Mouse (Mus musculus) stomach, embryonic 16.5 days (tissue): ENCODE results near the gene Mertk. TPM values are rescaled to one million over a fixed set of nuclear protein-coding genes. Genes with fewer than 3 reads are reported as not detected.
A peak's percentile ranks its signal among the peaks of the same experiment; 100 is the strongest.
"Not testable (repeated sequence)": the region's sequence is repeated elsewhere in the genome, so short reads cannot be mapped to it uniquely, and the experiment has no call there.

Source experiments
- ATAC-seq: fragments of 200-750 bp; cut with Nextera tagmentation; 2 replicates; pipeline ENCODE4 v1.8.0; 2017; ENCODE audit warnings: moderate number of reproducible peaks, moderate TSS enrichment; ENCODE audit not compliant: insufficient read depth, low FRiP score
- H3K27ac ChIP-seq: fragments of 300-500 bp; sonication (generic); 2 replicates; pipeline ENCODE4 v1.5.1; 2014; ENCODE audit warnings: low read length
- H3K27me3 ChIP-seq: fragments of 300-500 bp; sonication (generic); 2 replicates; pipeline ENCODE4 v1.6.1; 2014; ENCODE audit warnings: low read length, control low read depth, mixed read lengths; ENCODE audit not compliant: control insufficient read depth, insufficient read depth
- H3K36me3 ChIP-seq: fragments of 300-500 bp; sonication (generic); 2 replicates; pipeline ENCODE4 v1.6.1; 2014; ENCODE audit warnings: low read length; ENCODE audit not compliant: control insufficient read depth, insufficient read depth
- H3K4me1 ChIP-seq: fragments of 300-500 bp; sonication (generic); 2 replicates; pipeline ENCODE4 v1.6.1; 2014; ENCODE audit warnings: low read length, control low read depth, mixed read lengths; ENCODE audit not compliant: control insufficient read depth, insufficient read depth
- H3K4me2 ChIP-seq: fragments of 300-500 bp; sonication (generic); 2 replicates; pipeline ENCODE4 v1.6.1; 2014; ENCODE audit warnings: low read depth, low read length, mixed read lengths
- H3K4me3 ChIP-seq: fragments of 300-500 bp; sonication (generic); replicated peaks from 2 replicates; pipeline ENCODE4 v1.5.1; 2014; ENCODE audit warnings: mild to moderate bottlenecking, low read length
- H3K9ac ChIP-seq: fragments of 300-500 bp; sonication (generic); 2 replicates; pipeline ENCODE4 v1.6.1; 2014; ENCODE audit warnings: low read length
- H3K9me3 ChIP-seq: fragments of 300-500 bp; sonication (generic); replicated peaks from 2 replicates; pipeline ENCODE4 v1.6.1; 2016; ENCODE audit warnings: low read length, control low read depth; ENCODE audit not compliant: control insufficient read depth
- WGBS: fragments of 180-500 bp; shearing (Covaris S2); extraction: QIAGEN DNeasy Blood & Tissue Kit; methylation state at CpG from one replicate; pipeline ENCODE4 v1.1.7; 2014; 5-methylcytosine and 5-hydroxymethylcytosine counted together
- polyA plus RNA-seq: library from polyadenylated mRNA; unstranded; fragments of >200 nt; fragmentation: Nextera tagmentation; extraction: Ambion mirVana; gene quantifications from 2 replicates; pipeline ENCODE4 v1.2.1, GENCODE M21; 2015

Gene Mertk
- 6.4 and 6.7 TPM in 2 replicates for polyA plus RNA-seq

- Histone ChIP-seq H3K36me3 (no peaks in the 10 kb centered on the region), H3K9me3 (no peaks in the 10 kb centered on the region), H3K4me3 (peak within 1 kb of the TSS; percentile 58), H3K27ac (peak within 1 kb of the TSS; percentile 95), H3K4me1 (no peaks in the 10 kb centered on the region), H3K9ac (peak within 1 kb of the TSS; percentile 75), H3K27me3 (no peaks in the 10 kb centered on the region), H3K4me2 (peak within 1 kb of the TSS; percentile 70)
- under 1% methylated on average over 30 of the region's 30 CpGs for WGBS
- ATAC-seq, result peak; percentile 94
These were observed at the start of gene Mertk for GRCm38 (mm10) chr2:128698693-128699181. Mertk (plus strand) TSS chr2:128698956.

DNA sequence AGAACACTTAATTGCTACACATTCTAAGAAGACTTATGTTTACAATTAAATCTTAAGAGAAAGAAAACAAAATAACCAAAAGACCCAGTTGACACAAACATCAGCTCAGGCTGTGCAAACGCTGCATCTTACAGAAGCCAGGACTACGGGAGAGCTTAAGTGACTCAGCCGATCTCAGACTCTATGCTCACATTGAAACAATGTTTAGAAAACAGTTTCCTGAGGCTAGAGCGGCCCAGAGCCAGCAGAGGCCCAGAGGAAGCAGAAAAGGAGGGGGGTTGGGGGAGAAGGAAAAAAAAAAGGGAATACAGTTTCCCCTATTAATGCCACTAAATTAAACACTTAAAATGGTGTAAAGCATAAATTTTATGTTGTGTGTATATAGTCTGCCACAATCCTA is 18.1 kb upstream of the Mertk start:
- WGBS, result 43% methylated on average over 4 of the region's 4 CpGs
- Histone ChIP-seq H3K9me3 (no peaks in the 10 kb centered on the region), H3K27ac (no peak overlapping the region), H3K4me2 (no peak overlapping the region), H3K4me1 (peaks cover under 1% of the 10 kb centered on the region; the same call in 1 of the 2 replicates), H3K36me3 (peaks cover 21% of the 10 kb centered on the region), H3K9ac (no peak overlapping the region), H3K27me3 (no peaks in the 10 kb centered on the region), H3K4me3 (no peak overlapping the region)
- no peak for ATAC-seq

DNA sequence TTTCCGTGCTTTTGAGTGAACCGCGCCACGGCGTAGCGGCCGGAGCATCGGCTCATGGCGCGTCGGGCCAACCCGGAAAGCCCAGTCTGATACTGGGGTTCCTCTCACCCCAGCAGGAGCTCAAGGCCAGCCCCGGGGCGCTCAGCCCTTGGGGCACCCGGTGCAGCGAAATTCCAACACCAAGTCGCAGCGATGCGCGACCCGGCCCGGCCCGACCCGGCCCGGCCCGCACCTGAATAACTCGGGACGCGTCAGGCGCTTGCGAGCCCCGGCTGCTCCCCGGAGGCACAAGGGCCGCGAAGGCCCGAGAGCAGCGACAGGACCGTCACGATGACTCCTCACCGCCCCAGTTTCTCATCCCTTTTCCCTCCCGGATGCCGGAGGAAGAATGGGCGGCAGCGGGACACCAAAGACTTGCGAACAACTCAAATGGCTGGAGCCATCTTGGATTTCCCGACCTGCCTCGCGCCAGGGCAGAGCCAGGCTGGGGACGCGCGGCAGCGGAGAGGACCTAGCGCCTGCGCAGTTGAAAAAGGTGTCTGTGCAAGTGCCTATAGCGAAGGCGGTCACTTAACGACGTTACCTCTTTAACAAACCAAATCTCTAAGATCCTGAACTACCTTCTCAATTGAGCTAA is 11.7 kb upstream of the Mertk start, which contains the start of gene Anapc1:
Gene Anapc1 (minus strand): TSS at position 471 of the 637 bp plus-strand sequence.
- no peaks in the 10 kb centered on the region for H3K27me3 ChIP-seq
- H3K4me1 ChIP-seq, result peaks cover 8% of the 10 kb centered on the region
- WGBS, result under 1% methylated on average over 58 of the region's 58 CpGs
- ATAC-seq, result peak; percentile 97
- H3K4me3 ChIP-seq, result peak within 1 kb of the TSS; percentile 98
- H3K9ac ChIP-seq, result peak within 1 kb of the TSS; percentile 99
- H3K4me2 ChIP-seq, result peak within 1 kb of the TSS; percentile 84
- no peaks in the 10 kb centered on the region for H3K9me3 ChIP-seq
- H3K27ac ChIP-seq, result peak within 1 kb of the TSS; percentile 88
- 0 out of 2 replicates have a peak, but pooled peaks cover 3% of the 10 kb centered on the region for H3K36me3 ChIP-seq

DNA sequence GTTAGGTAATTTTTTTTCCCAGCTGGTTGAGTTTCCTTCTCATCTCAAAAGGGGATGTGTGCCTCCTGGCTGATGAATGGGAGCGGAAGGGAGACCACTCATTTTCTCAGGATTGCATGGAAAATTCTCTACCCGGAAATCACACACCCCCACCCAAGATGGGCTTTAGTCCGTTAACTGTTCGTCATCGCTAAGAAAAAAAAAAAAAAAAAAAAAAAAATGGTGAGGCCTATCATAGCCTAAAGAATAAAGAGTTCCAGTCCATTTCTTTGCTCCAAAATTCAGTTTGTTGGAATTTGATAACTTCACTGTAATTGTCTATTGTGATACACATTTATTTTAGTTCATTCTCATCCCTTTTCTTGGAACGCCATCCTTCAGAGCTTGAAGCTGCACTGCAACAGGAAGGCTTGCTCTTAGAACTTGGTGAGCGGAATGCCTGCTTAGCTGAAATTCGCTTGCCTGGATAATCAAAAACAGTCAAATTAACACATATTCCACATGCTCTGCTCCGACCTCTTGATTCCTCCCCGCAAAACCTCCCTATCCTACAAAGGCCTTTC is 11.1 kb upstream of the Mertk start:
- Histone ChIP-seq H3K4me1 (peaks cover 8% of the 10 kb centered on the region), H3K9ac (peak overlapping the region; percentile 99), H3K4me3 (peak overlapping the region; percentile 98), H3K27me3 (no peaks in the 10 kb centered on the region), H3K9me3 (no peaks in the 10 kb centered on the region), H3K27ac (peak overlapping the region; percentile 88), H3K36me3 (no peaks in the 10 kb centered on the region), H3K4me2 (peak overlapping the region; percentile 84)
- peak; percentile 79; the same call in 1 of the 2 replicates for ATAC-seq
- 46% methylated on average over 10 of the region's 10 CpGs for WGBS

DNA sequence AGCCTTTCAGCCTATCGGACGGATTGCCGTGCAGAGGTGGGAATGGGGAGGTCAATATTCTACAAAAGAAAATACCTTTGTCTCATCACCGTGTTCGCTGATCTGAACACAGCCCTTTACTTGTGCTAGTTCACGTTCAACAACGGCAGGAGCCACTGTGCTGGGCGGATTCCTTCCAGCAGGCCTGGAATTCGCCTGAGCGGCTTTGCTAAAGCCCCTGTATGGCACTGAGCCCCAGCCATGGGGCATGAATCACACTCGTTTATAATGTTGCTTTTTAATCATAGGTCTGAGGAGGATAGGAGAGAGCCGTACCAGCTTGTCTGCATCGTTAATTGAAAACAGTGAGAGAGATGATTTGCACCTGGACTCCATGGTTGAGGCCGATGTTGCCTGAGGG is 6.4 kb upstream of the Mertk start:
- no peak overlapping the region for H3K27ac ChIP-seq
- no peak overlapping the region for H3K4me3 ChIP-seq
- ATAC-seq, result no peak; the same call in 1 of the 2 replicates
- H3K27me3 ChIP-seq, result no peaks in the 10 kb centered on the region
- no peaks in the 10 kb centered on the region for H3K4me1 ChIP-seq
- 63% methylated on average over 14 of the region's 14 CpGs for whole genome bisulfite sequencing
- no peak overlapping the region for H3K9ac ChIP-seq
- H3K36me3 ChIP-seq, result no peaks in the 10 kb centered on the region
- H3K9me3 ChIP-seq, result no peaks in the 10 kb centered on the region
- no peak overlapping the region for H3K4me2 ChIP-seq

DNA sequence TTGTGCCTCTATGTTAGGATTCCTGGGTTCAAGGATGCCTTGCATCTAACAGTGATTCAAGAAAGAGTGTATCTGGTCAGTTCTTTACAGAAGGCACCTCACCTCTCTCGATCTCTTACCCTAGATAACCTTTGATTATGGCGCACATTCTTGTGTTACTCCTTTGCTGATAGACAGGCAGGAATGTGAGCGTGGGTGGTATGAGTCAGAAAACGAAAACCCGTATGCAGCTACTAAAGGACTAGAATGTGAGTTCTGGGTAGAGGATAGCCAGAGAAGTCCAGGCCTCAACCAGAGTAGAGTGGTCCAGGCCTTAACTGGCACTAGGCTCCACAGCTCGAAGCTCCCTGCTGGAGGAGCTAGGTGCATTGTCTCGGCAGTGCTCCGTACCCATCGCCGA is 6.0 kb upstream of the Mertk start:
- Histone ChIP-seq H3K36me3 (no peaks in the 10 kb centered on the region), H3K27me3 (no peaks in the 10 kb centered on the region), H3K27ac (no peak overlapping the region), H3K9me3 (no peaks in the 10 kb centered on the region), H3K4me1 (no peaks in the 10 kb centered on the region), H3K4me3 (no peak overlapping the region), H3K9ac (no peak overlapping the region), H3K4me2 (no peak overlapping the region)
- WGBS, result 79% methylated on average over 10 of the region's 10 CpGs
- no peak for ATAC-seq

DNA sequence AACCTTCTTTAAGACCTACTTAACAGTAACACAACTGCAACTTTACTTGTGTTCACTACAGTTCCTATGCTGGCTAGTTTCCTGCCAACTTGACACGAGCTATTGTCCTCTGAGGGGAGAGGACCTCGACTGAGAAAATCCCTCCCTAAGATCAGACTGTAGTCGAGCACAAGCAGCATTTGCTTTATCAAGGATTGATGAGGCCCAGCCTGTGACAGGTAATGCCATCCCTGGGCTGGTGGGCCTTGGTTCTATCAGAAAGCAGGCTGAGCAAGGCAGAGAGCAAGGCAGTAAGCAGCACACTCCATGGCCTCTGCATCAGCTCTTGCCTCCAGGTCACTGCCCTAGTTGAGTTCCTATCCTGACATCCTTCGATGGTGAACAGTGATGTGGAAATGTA is 5.5 kb upstream of the Mertk start:
- Histone ChIP-seq H3K27me3 (no peaks in the 10 kb centered on the region), H3K9me3 (no peaks in the 10 kb centered on the region), H3K4me3 (no peak overlapping the region), H3K36me3 (no peaks in the 10 kb centered on the region), H3K4me1 (no peaks in the 10 kb centered on the region), H3K4me2 (no peak overlapping the region), H3K27ac (no peak overlapping the region), H3K9ac (no peak overlapping the region)
- ATAC-seq, result no peak
- 63% methylated on average over 4 of the region's 4 CpGs for whole genome bisulfite sequencing

- H3K9ac ChIP-seq, H3K36me3 ChIP-seq, H3K4me1 ChIP-seq, H3K9me3 ChIP-seq, ATAC-seq, H3K27me3 ChIP-seq, H3K27ac ChIP-seq, H3K4me3 ChIP-seq, H3K4me2 ChIP-seq: not testable (repeated sequence)
- WGBS, result 100% methylated on average over 2 of the region's 3 CpGs
These were observed 4.9 kb upstream of the Mertk start for GRCm38 (mm10) chr2:128693828-128694227.

GRCm38 (mm10) chr2:128694548-128694947 is 4.2 kb upstream of the Mertk start:
- Histone ChIP-seq H3K27ac (no peak overlapping the region), H3K9ac (no peak overlapping the region), H3K4me3 (no peak overlapping the region), H3K4me1 (no peaks in the 10 kb centered on the region), H3K27me3 (no peaks in the 10 kb centered on the region), H3K9me3 (no peaks in the 10 kb centered on the region), H3K4me2 (no peak overlapping the region), H3K36me3 (no peaks in the 10 kb centered on the region)
- no peak for ATAC-seq
